In the genomic region with DNA sequence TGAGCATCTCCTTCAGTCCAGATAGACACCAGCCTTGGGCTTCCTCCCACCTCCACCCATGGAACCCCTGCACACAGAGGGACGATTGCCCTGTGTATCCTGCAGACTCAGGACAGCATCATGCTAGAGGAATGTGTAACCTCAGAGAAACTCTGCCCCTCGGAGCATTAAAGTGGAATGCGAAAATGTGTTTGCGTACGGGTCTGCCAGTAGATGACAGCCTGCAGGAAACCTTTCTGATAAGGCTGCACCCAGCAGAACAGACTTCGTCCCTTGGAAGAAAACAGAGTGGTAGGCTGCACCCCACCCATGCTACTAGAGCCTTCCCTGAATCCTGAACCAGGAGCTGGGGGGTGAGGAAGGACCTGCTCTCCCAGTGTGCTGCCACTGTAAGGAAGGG, we compare ENCODE assay signal across 12 mouse cellular contexts. TPM values are rescaled to one million over a fixed set of nuclear protein-coding genes. Genes with fewer than 3 reads are reported as not detected.
DNase-seq lines count a peak whose midpoint lies in the region; ATAC-seq lines count a peak whose summit lies in the region.
"Had no signal": no experiment of that assay in that cellular context is flagged by ENCODE, and none has a peak within 500 bp of the region (broad histone marks: within the 10 kb centered on the region; RNA-seq: fewer than 3 reads in every experiment).

No protein-coding gene starts in this region.

- peak overlapping the region; percentile 88 for H3K4me3 ChIP-seq in megakaryocyte, embryonic 14.5 days (replicated peaks)
- no peak overlapping the region for H3K4me3 ChIP-seq in embryonic facial prominence, embryonic 10.5 days
- no peak overlapping the region for H3K4me3 ChIP-seq in limb, embryonic 10.5 days
- H3K4me3 ChIP-seq: left cerebral cortex, adult 2 months; lung, embryonic 15.5 days had no signal

- peaks cover 86% of the 10 kb centered on the region for H3K4me1 ChIP-seq in megakaryocyte, embryonic 14.5 days
- H3K4me1 ChIP-seq in embryonic facial prominence, embryonic 10.5 days, result peaks cover 18% of the 10 kb centered on the region
- H3K4me1 ChIP-seq in limb, embryonic 10.5 days, result peaks cover 24% of the 10 kb centered on the region

- no peaks in the 10 kb centered on the region for H3K27me3 ChIP-seq in megakaryocyte, embryonic 14.5 days (replicated peaks)
- no peaks in the 10 kb centered on the region for H3K27me3 ChIP-seq in embryonic facial prominence, embryonic 10.5 days (replicated peaks; ENCODE audit: low read depth, poor library complexity, severe bottlenecking)
- no peaks in the 10 kb centered on the region for H3K27me3 ChIP-seq in limb, embryonic 10.5 days (ENCODE audit: low read depth, poor library complexity, severe bottlenecking)
- H3K27me3 ChIP-seq: lung, embryonic 15.5 days had no signal

- no peak for DNase-seq in embryonic facial prominence, embryonic 10.5 days (ENCODE audit: low spot score)
- no peak for DNase-seq in limb, embryonic 10.5 days (ENCODE audit: low spot score)
- no peak for DNase-seq in retina, postnatal 1 day
- no peak for DNase-seq in adrenal gland, postnatal 36 days
- DNase-seq: cerebellum, postnatal 10 days had no signal

- ATAC-seq in megakaryocyte, adult 5-6 weeks (ENCODE audit: poor library complexity, severe bottlenecking), result no peak
- peak; percentile 18 for ATAC-seq in megakaryocyte progenitor cell, adult 5-6 weeks (replicated peaks; ENCODE audit: poor library complexity)
- ATAC-seq in inflammation-experienced regulatory T-cells, adult 6 months, result no peak
- ATAC-seq: intestine, embryonic 16.5 days had no signal

- peak overlapping the region; percentile 36 for H3K27ac ChIP-seq in embryonic facial prominence, embryonic 10.5 days (replicated peaks)
- H3K27ac ChIP-seq in limb, embryonic 10.5 days, result peak overlapping the region; percentile 42; the same call in 1 of the 2 replicates
- H3K27ac ChIP-seq: left cerebral cortex, adult 2 months; lung, embryonic 15.5 days had no signal

- H3K36me3 ChIP-seq in megakaryocyte, embryonic 14.5 days (replicated peaks; ENCODE audit: low read length), result peaks cover 41% of the 10 kb centered on the region
- H3K36me3 ChIP-seq in embryonic facial prominence, embryonic 10.5 days (replicated peaks), result peaks cover 6% of the 10 kb centered on the region
- H3K36me3 ChIP-seq in limb, embryonic 10.5 days, result 0 out of 2 replicates have a peak, but pooled peaks cover 2% of the 10 kb centered on the region
- H3K36me3 ChIP-seq: lung, embryonic 15.5 days had no signal

- 74% methylated on average over 6 of the region's 6 CpGs for WGBS in embryonic facial prominence, embryonic 10.5 days
- WGBS in limb, embryonic 10.5 days, result 58% methylated on average over 6 of the region's 6 CpGs

- no peaks in the 10 kb centered on the region for H3K9me3 ChIP-seq in megakaryocyte, embryonic 14.5 days
- H3K9me3 ChIP-seq in embryonic facial prominence, embryonic 10.5 days, result no peaks in the 10 kb centered on the region
- no peaks in the 10 kb centered on the region for H3K9me3 ChIP-seq in limb, embryonic 10.5 days (replicated peaks)
- H3K9me3 ChIP-seq: lung, embryonic 15.5 days had no signal

RNA-seq across cellular contexts. Expression of a gene that starts 26.9 kb away (rescaled TPM):
- 133 and 271 TPM in 2 replicates for polyA plus RNA-seq in megakaryocyte, embryonic 14.5 days (2012; ENCODE audit: insufficient read depth, low replicate concordance)
- total RNA-seq in megakaryocyte, adult 5-6 weeks (2015), result 152 and 159 TPM in 2 replicates
- total RNA-seq in megakaryocyte, adult 5-6 weeks (2017), result 244 and 250 TPM in 2 replicates
- polyA plus RNA-seq in embryonic facial prominence, embryonic 10.5 days (2016; fragmentation: Nextera tagmentation; extraction: Ambion mirVana), result 22.2 and 23.8 TPM in 2 replicates
- 30.0 and 36.1 TPM in 2 replicates for polyA plus RNA-seq in limb, embryonic 10.5 days (2016; fragmentation: Nextera tagmentation; extraction: Ambion mirVana)
- total RNA-seq in megakaryocyte progenitor cell, adult 5-6 weeks (2015), result 14.6 and 16.3 TPM in 2 replicates
- total RNA-seq in megakaryocyte progenitor cell, adult 5-6 weeks (2017), result 20.0 and 23.5 TPM in 2 replicates
- under 1 TPM; 0.08 to 0.21 (median 0.15) TPM for polyA plus RNA-seq in inflammation-experienced regulatory T-cells, adult 6 months (2017; shearing (Covaris generic))
- total RNA-seq in adrenal gland, postnatal 36 days (2021), result 10 to 100 TPM in 1 of 2 experiments, 1 to 10 TPM in 1; 5.8 to 10.8 TPM

Comparison
In these comparisons a context has a peak if more than half of its experiments do, and no peak if none do; other contexts are left out.
1. RNA of a gene that starts 26.9 kb away (polyA plus RNA-seq): 133 to 271 TPM in megakaryocyte, embryonic 14.5 days, 30.0 to 36.1 TPM in limb, embryonic 10.5 days and 22.2 to 23.8 TPM in embryonic facial prominence, embryonic 10.5 days; 0.08 to 0.21 TPM in inflammation-experienced regulatory T-cells, adult 6 months; every median in the first group is over 10 times any median in the second.